Mouse (Mus musculus) neural tube, embryonic 14.5 days (tissue): ENCODE results near the gene Oas1a. TPM values are rescaled to one million over a fixed set of nuclear protein-coding genes. Genes with fewer than 3 reads are reported as not detected.
"Not testable (repeated sequence)": the region's sequence is repeated elsewhere in the genome, so short reads cannot be mapped to it uniquely, and the experiment has no call there.

Source experiments
- ATAC-seq: fragments of 200-750 bp; cut with Nextera tagmentation; 2 replicates; pipeline ENCODE4 v1.8.0; 2017; ENCODE audit warnings: low read depth, mild to moderate bottlenecking, moderate TSS enrichment, moderate library complexity
- H3K27ac ChIP-seq: fragments of 300-500 bp; sonication (generic); 2 replicates; pipeline ENCODE4 v1.5.1; 2014; ENCODE audit warnings: low read depth, mild to moderate bottlenecking, control low read depth, low read length, moderate library complexity, mixed read lengths
- H3K27me3 ChIP-seq: fragments of 300-500 bp; sonication (generic); 2 replicates; pipeline ENCODE4 v1.6.1; 2014; ENCODE audit warnings: low read length; ENCODE audit not compliant: control insufficient read depth, insufficient read depth
- H3K36me3 ChIP-seq: fragments of 300-500 bp; sonication (generic); 2 replicates; pipeline ENCODE4 v1.6.1; 2014; ENCODE audit warnings: low read length, mixed read lengths; ENCODE audit not compliant: control insufficient read depth, insufficient read depth
- H3K4me1 ChIP-seq: fragments of 300-500 bp; sonication (generic); 2 replicates; pipeline ENCODE4 v1.6.1; 2014; ENCODE audit warnings: low read length; ENCODE audit not compliant: control insufficient read depth, insufficient read depth
- H3K4me2 ChIP-seq: fragments of 300-500 bp; sonication (generic); 2 replicates; pipeline ENCODE4 v1.6.1; 2014; ENCODE audit warnings: mild to moderate bottlenecking, low read depth, low read length, control low read depth
- H3K4me3 ChIP-seq: fragments of 300-500 bp; sonication (generic); 2 replicates; pipeline ENCODE4 v1.5.1; 2014; ENCODE audit warnings: low read depth, low read length, control low read depth, mixed read lengths
- H3K9ac ChIP-seq: fragments of 300-500 bp; sonication (generic); replicated peaks from 2 replicates; pipeline ENCODE4 v1.6.1; 2014; ENCODE audit warnings: low read depth, mild to moderate bottlenecking, control low read depth, low read length, mixed read lengths
- H3K9me3 ChIP-seq: fragments of 300-500 bp; sonication (generic); 2 replicates; pipeline ENCODE4 v1.6.1; 2016; ENCODE audit warnings: low read length; ENCODE audit not compliant: control insufficient read depth
- WGBS: fragments of 180-500 bp; shearing (Covaris S2); extraction: QIAGEN DNeasy Blood & Tissue Kit; methylation state at CpG from one replicate; pipeline ENCODE4 v1.1.7; 2014; 5-methylcytosine and 5-hydroxymethylcytosine counted together
- polyA plus RNA-seq: library from polyadenylated mRNA; unstranded; fragments of >200 nt; fragmentation: Nextera tagmentation; extraction: Ambion mirVana; gene quantifications from 2 replicates; pipeline ENCODE4 v1.2.1, GENCODE M21; 2014

Oas1a gene
- polyA plus RNA-seq, 1 experiment from 2014 or later: 0.21 TPM

DNA sequence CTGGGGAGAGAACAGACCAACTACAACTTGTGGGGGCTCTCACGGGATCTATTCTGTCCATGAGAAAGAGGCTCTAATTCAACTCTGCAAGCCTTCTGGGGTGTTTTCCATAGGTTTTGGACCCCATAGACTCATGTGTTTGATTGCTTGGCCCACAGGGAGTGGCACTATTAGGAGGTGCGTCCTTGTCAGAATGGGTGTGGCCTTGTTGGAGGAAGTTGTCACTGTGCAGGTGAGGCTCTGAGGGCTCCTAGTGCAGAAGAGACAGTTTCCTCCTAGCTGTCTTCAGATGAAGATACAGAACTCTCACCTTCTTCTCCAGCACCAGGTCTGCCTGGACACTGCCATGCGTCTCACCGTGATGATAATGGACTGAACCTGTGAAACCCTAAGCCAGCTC lies 17.2 kb upstream of the Oas1a start:
- not testable (repeated sequence) for H3K27me3 ChIP-seq, H3K36me3 ChIP-seq, H3K4me3 ChIP-seq, H3K9ac ChIP-seq, H3K9me3 ChIP-seq, H3K4me1 ChIP-seq, H3K27ac ChIP-seq, ATAC-seq, H3K4me2 ChIP-seq
- 95% methylated on average over 4 of the region's 4 CpGs for WGBS

DNA sequence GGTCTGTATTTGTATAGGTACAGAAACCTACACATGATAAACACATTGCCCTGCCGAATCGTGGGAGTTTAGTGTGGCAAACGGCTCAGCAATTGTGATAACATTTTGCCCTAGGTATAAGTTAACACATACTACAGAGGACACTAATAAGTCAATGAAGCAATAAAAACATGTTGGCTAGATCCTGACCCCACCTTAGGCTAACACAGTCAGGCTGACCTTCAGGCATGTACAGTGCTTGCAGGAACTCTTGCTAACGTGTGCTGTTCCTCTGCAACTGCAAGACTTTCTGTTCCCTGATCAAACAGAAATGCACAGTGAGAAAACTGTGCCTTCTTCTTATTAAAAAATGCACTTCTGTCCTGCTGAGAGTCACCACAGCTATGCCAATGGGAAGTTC lies 16.6 kb upstream of the Oas1a start:
- Histone ChIP-seq H3K4me1 (no peaks in the 10 kb centered on the region), H3K36me3 (no peaks in the 10 kb centered on the region), H3K27me3 (no peaks in the 10 kb centered on the region), H3K4me2 (no peak overlapping the region), H3K27ac (no peak overlapping the region), H3K4me3 (no peak overlapping the region), H3K9ac (no peak overlapping the region), H3K9me3 (no peaks in the 10 kb centered on the region)
- no peak for ATAC-seq
- 88% methylated on average over 4 of the region's 4 CpGs for WGBS

DNA sequence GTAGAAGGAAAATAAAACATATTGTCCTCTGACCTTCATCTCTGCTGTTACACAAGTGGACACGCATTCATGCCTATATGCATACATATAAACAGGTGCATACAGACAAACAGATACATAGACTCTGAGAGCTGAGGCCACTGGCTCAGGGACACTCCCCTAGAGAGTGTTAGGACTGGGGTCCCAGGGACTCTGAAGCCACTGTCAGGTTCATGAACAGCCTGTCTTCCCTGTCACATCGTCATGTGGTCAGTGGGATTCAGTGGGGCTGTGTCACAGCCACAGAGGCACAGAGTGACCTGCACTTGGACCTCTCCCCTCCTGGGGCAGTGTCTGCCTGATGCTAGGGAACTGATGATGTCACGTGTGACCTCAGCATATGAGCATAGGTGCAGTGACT lies 13.0 kb upstream of the Oas1a start:
- H3K27me3 ChIP-seq: no peaks in the 10 kb centered on the region
- no peaks in the 10 kb centered on the region for H3K9me3 ChIP-seq
- no peaks in the 10 kb centered on the region for H3K36me3 ChIP-seq
- H3K27ac ChIP-seq: no peak overlapping the region
- no peak overlapping the region for H3K9ac ChIP-seq
- H3K4me3 ChIP-seq: no peak overlapping the region
- WGBS: 88% methylated on average over 3 of the region's 3 CpGs
- no peak overlapping the region for H3K4me2 ChIP-seq
- H3K4me1 ChIP-seq: no peaks in the 10 kb centered on the region
- no peak for ATAC-seq

DNA sequence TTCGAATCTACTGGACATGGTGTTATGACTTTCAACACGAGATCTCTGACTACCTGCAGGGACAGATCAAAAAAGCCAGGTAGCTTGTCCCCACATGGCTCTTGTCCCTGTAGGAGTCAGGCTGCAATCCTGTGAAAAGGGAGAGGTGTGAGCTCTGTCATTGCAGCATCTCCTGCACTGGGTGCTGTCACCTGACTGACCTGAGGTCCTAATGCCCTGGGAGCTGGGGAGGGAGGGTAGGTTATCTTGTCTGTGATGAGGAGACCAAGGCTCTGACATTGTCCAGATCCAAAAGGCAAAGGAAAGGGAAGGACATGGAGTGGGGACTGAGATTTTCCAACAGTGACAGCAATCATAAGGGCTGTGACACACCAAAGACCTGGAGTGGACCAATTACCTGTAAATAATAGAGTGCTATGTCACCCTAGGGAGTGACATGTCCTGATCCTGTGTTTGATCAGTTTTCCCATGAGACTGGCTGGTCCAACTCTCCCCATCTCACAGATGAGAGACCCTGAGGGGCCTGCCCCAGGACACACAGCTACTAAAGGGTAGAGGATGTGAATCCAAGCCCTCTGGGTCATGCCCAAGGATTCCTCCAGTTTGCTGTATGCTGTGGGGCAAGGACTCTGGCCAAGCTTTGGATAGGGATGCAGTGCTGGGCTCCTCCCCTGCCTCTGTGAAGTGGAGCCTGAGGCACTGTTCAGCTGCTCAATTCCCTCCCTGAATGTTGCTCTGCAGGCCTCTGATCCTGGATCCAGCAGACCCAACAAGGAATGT lies 12.0 kb upstream of the Oas1a start:
- H3K4me2 ChIP-seq, H3K36me3 ChIP-seq, H3K4me1 ChIP-seq, ATAC-seq, H3K9ac ChIP-seq, H3K4me3 ChIP-seq, H3K27me3 ChIP-seq, H3K27ac ChIP-seq, H3K9me3 ChIP-seq: not testable (repeated sequence)
- WGBS: 78% methylated on average over 2 of the region's 2 CpGs

DNA sequence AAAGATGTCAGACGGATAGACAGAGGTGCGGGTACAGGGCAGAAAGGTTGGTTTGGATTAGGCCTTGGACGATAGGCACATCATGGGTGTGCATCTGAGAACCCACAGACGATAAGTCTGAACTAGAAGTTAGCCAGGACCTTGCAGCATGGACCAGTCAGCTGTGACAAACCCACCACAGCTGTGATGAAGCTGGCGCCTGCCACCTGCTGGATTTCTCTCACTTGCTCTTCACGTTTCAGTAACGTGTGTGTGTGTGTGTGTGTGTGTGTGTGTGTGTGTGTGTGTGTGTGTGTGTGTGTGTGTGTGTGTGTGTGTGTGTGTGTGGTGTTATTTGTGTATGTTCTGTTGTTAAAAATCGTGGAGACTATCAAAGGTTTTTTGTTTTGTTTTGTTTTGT lies 6.9 kb upstream of the Oas1a start, which contains the start of gene Oas1d:
Gene Oas1d, plus strand, starts transcription at position 333 of the 400 bp plus-strand sequence.
- 60% methylated on average over 8 of the region's 8 CpGs for WGBS
- H3K4me1 ChIP-seq, H3K9ac ChIP-seq, H3K4me2 ChIP-seq, H3K27me3 ChIP-seq, H3K4me3 ChIP-seq, H3K36me3 ChIP-seq, H3K9me3 ChIP-seq, H3K27ac ChIP-seq, ATAC-seq: not testable (repeated sequence)

DNA sequence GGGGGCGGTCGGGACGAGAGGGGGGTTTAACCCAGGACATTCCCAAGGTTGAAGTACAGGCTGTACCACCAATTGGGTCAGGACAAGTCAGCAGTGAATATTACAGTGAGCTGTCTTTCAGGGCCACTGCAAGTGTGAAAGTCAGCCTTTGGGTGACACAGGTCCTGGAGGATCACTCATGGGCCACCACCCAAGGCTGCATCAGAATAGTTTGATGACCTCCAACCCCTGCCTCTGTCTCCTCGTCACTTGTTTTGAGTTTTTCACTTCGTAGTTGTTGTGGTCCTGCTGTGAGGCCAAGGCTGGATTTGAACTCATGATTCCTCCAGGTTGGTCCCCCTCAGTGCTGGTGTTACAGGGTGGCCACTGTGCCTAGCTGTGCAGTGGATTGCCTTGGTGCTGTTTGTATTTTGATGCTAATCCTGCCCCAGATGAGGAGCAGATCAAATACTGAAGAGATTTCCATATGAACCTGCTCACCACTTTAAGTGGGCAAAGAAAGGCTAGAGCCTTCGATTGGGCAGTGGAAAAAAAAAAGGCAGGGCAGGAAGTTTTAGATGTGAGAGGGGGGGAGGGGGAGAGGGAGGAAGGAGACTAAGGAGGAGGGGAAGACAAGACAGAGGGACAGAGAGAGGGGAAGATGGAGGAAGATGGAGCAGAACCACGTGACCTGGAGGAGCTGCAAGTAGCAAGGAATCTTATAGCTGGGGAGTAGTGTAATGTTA lies 1.0 kb upstream of the Oas1a start:
- no peak for ATAC-seq
- Histone ChIP-seq H3K9me3 (no peaks in the 10 kb centered on the region), H3K4me3 (no peak overlapping the region), H3K27ac (no peak overlapping the region), H3K4me2 (no peak overlapping the region), H3K36me3 (no peaks in the 10 kb centered on the region), H3K9ac (no peak overlapping the region), H3K27me3 (no peaks in the 10 kb centered on the region), H3K4me1 (no peaks in the 10 kb centered on the region)
- WGBS: 60% methylated on average over 7 of the region's 7 CpGs

DNA sequence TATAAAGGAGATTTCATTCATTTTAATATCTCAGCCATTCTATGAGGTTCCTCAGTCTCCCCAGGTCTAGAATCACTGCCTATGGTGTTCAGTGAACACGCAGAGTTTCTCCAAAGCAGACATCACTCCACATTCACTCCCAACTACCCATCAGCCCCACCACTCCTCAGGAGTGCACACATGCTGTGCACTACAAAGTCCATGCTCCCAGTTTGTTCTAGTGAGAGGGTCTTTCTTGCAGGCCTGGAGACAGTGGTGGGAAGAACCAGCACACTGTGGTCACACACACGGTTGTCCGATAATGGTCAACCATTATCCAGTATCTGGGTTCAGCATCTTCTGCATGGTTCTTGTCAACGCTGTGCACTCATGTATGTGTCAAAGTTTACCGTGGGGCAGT lies 5.3 kb downstream of the Oas1a start:
- no peaks in the 10 kb centered on the region for H3K4me1 ChIP-seq
- ATAC-seq: no peak
- H3K27me3 ChIP-seq: no peaks in the 10 kb centered on the region
- no peaks in the 10 kb centered on the region for H3K36me3 ChIP-seq
- WGBS: 93% methylated on average over 5 of the region's 5 CpGs
- H3K4me3 ChIP-seq: no peak overlapping the region
- no peak overlapping the region for H3K27ac ChIP-seq
- H3K9ac ChIP-seq: no peak overlapping the region
- H3K9me3 ChIP-seq: no peaks in the 10 kb centered on the region
- no peak overlapping the region for H3K4me2 ChIP-seq

DNA sequence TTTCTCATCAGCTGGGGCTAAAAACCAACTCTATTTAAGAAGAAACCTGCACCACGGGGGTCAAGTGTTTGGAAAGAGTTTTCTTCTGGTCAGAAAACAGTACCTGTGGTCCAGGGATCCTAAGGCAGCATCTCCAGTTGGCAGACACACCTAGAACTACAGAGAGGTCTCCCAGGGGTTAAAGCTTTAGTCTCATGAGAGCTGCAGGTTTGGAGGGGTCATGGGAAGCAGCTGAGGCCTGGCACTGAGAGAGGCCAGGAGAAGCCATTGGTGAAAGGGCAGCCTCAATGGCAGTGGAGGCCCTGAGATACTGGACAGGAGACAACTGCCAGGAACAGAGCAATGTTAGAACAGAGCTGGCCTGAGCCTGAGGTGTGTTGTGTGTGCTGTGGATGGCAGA lies 6.7 kb downstream of the Oas1a start:
- Histone ChIP-seq H3K4me2 (no peak overlapping the region), H3K9me3 (no peaks in the 10 kb centered on the region), H3K4me3 (no peak overlapping the region), H3K9ac (no peak overlapping the region), H3K27me3 (no peaks in the 10 kb centered on the region), H3K36me3 (no peaks in the 10 kb centered on the region), H3K27ac (no peak overlapping the region), H3K4me1 (no peaks in the 10 kb centered on the region)
- WGBS: 60% methylated on average over 1 of the region's 1 CpGs
- no peak for ATAC-seq

DNA sequence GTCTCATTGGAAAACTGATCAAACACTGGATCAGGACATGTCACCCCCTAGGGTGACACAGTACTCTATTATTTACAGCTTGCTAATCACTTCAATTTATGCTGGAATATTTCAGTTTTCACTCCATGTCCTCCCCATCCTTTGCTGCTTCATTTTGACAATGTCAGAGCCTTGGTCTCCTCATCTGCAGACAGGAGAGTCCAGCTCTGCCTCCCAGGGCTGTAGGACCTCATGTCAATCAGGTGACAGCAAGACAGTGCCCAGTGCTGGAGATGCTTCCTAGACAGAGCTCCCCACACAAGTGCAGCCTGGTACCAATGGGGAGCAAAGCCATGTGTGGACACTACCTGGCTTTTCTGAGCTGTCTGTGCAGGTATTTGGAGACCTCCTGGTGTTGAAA lies 8.6 kb downstream of the Oas1a start:
- Histone ChIP-seq H3K27ac (no peak overlapping the region), H3K4me2 (no peak overlapping the region), H3K4me3 (no peak overlapping the region), H3K9me3 (no peaks in the 10 kb centered on the region), H3K9ac (no peak overlapping the region), H3K27me3 (no peaks in the 10 kb centered on the region), H3K4me1 (no peaks in the 10 kb centered on the region), H3K36me3 (no peaks in the 10 kb centered on the region)
- ATAC-seq: no peak
